Mouse (Mus musculus): ENCODE results near the gene Trim27.

DNA sequence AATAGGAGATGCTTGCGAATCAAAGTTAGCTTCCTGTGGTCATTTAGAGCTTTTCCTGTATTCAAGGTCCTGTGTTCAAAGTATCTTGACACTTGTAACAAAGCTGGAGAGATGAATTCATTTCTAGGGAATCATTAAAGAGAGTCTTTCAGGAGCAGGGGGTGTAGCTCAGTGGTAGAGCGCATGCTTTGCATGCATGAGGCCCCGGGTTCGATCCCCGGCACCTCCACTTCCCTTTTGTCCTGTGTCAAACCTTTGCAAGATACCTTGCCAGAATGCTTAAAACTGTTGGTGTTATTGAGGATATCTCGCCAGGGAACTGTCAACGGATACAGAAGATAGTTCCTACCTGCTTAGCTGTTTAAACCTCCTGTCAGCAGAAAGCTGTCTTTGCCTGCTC, 61.5 kb downstream of the Trim27 start:
- TF ChIP-seq CTCF (conservative IDR thresholded peaks at IDR 0.05; ENCODE audit: low read length) (no peak), NANOG (IDR thresholded peaks at IDR 0.05; ENCODE audit: borderline replicate concordance, low read length) (no peak), POU5F1 (IDR thresholded peaks at IDR 0.05; ENCODE audit: borderline replicate concordance, low read length) (no peak)

Measured in E14TG2a.4 (cell line).